Mouse (Mus musculus): ENCODE results near the gene Lin7b. TPM values are rescaled to one million over a fixed set of nuclear protein-coding genes. Genes with fewer than 3 reads are reported as not detected.
"Not testable (repeated sequence)": the region's sequence is repeated elsewhere in the genome, so short reads cannot be mapped to it uniquely, and the experiment has no call there.

The Lin7b gene
- polyA plus RNA-seq, 1 experiment from 2014 or later: 10.5 TPM

DNA sequence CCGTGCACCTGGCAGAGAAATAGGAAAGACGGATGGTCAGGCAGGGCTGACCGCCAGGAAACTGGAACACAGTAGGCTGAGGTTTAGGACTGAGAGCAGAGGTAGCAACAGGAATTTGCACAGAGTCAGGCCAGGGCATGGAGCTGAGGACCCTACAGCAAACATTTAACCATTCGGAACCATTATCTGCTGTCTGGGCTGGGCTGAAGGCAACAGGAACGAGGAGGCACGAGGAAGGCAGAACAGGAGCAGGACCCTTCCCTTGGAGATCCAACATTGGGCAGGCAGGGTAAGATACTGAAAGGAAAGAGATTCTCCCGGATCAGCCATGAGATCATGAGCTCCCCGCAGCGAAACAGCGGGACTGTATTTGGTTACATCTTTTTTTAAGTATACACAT is 37.5 kb upstream of the Lin7b start:
- Histone ChIP-seq H3K9me3 (no peaks in the 10 kb centered on the region), H3K27me3 (peaks cover 79% of the 10 kb centered on the region), H3K4me1 (peaks cover 12% of the 10 kb centered on the region), H3K36me3 (no peaks in the 10 kb centered on the region), H3K27ac (replicated peaks) (no peak overlapping the region), H3K4me3 (no peak overlapping the region), H3K9ac (replicated peaks) (no peak overlapping the region), H3K4me2 (replicated peaks) (no peak overlapping the region)
- 79% methylated on average over 10 of the region's 10 CpGs for WGBS
- no peak for ATAC-seq (replicated peaks)

DNA sequence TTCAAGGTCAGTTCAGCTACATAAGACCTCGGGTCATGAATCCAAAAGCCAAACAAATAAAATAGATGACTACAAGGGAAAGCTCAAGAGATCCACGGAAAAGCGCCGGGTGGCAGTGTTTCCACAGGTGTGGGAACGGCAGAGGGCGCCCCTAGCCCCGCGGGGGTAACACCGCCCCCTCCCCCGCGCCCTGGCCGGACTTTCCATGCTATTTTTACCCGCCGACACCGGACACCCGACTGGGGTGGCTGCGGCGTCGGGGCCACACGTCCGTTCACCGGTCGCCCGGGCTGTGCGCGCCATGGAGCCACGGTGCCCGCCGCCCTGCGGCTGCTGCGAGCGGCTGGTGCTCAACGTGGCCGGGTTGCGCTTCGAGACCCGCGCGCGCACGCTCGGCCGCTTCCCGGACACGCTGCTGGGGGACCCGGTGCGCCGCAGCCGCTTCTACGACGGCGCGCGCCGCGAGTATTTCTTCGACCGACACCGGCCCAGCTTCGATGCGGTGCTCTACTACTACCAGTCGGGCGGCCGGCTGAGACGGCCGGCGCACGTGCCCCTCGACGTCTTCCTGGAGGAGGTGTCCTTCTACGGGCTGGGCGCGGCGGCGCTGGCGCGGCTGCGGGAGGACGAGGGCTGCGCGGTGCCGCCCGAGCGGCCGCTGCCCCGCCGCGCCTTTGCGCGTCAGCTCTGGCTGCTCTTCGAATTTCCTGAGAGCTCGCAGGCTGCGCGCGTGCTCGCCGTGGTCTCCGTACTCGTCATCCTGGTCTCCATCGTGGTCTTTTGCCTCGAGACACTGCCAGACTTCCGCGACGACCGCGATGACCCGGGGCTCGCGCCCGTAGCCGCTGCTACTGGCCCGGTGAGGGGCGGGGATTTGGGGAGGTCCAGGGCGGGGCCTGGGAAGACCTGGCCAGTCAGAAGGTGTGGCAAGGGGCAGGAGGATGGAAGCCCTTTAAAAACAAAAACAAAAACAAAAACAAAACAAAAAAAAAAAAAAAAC is 36.1 kb upstream of the Lin7b start:
- H3K4me2 ChIP-seq (replicated peaks): peak overlapping the region; percentile 39
- peaks cover 67% of the 10 kb centered on the region for H3K27me3 ChIP-seq
- no peaks in the 10 kb centered on the region for H3K36me3 ChIP-seq
- H3K9me3 ChIP-seq: no peaks in the 10 kb centered on the region
- 2% methylated on average over 105 of the region's 114 CpGs for WGBS
- H3K27ac ChIP-seq (replicated peaks): no peak overlapping the region
- ATAC-seq (replicated peaks): no peak
- no peak overlapping the region; the same call in 1 of the 2 replicates for H3K9ac ChIP-seq (replicated peaks)
- H3K4me3 ChIP-seq: peak overlapping the region; percentile 35
- peaks cover 12% of the 10 kb centered on the region for H3K4me1 ChIP-seq

GRCm38 (mm10) chr7:45405091-45406075 is 35.0 kb upstream of the Lin7b start, which contains the start of gene Kcna7:
TSS of gene Kcna7 (plus strand) at chr7:45405653.
- Histone ChIP-seq H3K36me3 (no peaks in the 10 kb centered on the region), H3K4me2 (replicated peaks) (peak within 1 kb of the TSS; percentile 39), H3K27ac (replicated peaks) (no peak within 1 kb of the TSS), H3K9ac (replicated peaks) (no peak within 1 kb of the TSS; the same call in 1 of the 2 replicates), H3K27me3 (peaks cover 56% of the 10 kb centered on the region), H3K4me1 (peaks cover 12% of the 10 kb centered on the region), H3K9me3 (no peaks in the 10 kb centered on the region), H3K4me3 (peak within 1 kb of the TSS; percentile 35)
- WGBS: 9% methylated on average over 28 of the region's 28 CpGs
- ATAC-seq (replicated peaks): no peak; the same call in 1 of the 2 replicates

GRCm38 (mm10) chr7:45403532-45404261 is 33.3 kb upstream of the Lin7b start:
- Histone ChIP-seq H3K9me3 (no peaks in the 10 kb centered on the region), H3K36me3 (no peaks in the 10 kb centered on the region), H3K9ac (replicated peaks) (no peak overlapping the region), H3K4me3 (no peak overlapping the region), H3K27me3 (peaks cover 39% of the 10 kb centered on the region), H3K4me2 (replicated peaks) (no peak overlapping the region), H3K4me1 (peaks cover 12% of the 10 kb centered on the region), H3K27ac (replicated peaks) (no peak overlapping the region)
- WGBS: 45% methylated on average over 6 of the region's 6 CpGs
- no peak for ATAC-seq (replicated peaks)

- no peak overlapping the region for H3K4me2 ChIP-seq (replicated peaks)
- no peak overlapping the region for H3K4me3 ChIP-seq
- no peaks in the 10 kb centered on the region for H3K9me3 ChIP-seq
- WGBS: 75% methylated on average over 10 of the region's 10 CpGs
- no peak for ATAC-seq (replicated peaks)
- H3K27ac ChIP-seq (replicated peaks): no peak overlapping the region
- no peaks in the 10 kb centered on the region for H3K36me3 ChIP-seq
- peaks cover 18% of the 10 kb centered on the region for H3K27me3 ChIP-seq
- peaks cover 9% of the 10 kb centered on the region for H3K4me1 ChIP-seq
- H3K9ac ChIP-seq (replicated peaks): no peak overlapping the region
Measured at GRCm38 (mm10) chr7:45401521-45402085, 31.2 kb upstream of the Lin7b start.

DNA sequence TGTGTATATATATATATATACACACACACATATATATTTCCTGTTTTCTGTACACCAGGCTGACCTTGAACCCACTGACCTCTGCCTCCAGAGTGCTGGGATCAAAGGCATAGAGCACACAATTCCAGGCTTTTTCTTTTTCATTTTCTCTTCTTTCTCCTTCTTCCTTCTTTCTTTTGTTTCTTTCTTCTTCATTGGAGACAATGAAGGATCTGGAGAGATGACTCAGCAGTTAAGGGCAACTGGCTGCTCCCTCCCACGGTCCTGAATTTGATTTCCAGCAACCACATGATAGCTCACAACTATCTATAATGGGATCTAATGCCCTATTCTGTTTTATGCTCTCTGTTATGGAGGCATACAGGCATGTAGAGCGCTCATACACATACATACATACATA is 26.4 kb upstream of the Lin7b start:
- H3K4me1 ChIP-seq: peaks cover 26% of the 10 kb centered on the region
- H3K4me3 ChIP-seq: no peak overlapping the region
- 64% methylated on average over 2 of the region's 2 CpGs for WGBS
- no peaks in the 10 kb centered on the region for H3K9me3 ChIP-seq
- no peak for ATAC-seq (replicated peaks)
- no peak overlapping the region for H3K9ac ChIP-seq (replicated peaks)
- peaks cover 11% of the 10 kb centered on the region for H3K36me3 ChIP-seq
- H3K4me2 ChIP-seq (replicated peaks): no peak overlapping the region
- no peaks in the 10 kb centered on the region for H3K27me3 ChIP-seq
- H3K27ac ChIP-seq (replicated peaks): no peak overlapping the region

DNA sequence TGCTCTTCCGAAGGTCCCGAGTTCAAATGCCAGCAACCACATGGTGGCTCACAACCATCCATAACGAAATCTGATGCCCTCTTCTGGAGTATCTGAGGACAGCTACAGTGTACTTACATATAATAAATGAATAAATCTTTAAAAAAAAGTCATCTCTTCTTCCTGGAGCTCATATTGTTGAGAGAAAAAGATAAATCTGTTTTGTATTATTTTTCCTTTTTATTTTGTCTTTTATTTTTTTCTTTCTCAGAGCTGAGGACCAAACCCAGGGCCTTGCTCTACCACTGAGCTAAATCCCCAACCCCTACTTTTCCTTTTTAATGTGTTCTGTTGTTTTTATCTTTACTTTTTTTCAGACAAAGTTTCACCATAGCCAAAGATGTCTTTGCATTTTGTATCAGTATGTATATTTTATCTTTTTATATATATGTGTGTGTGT is 26.0 kb upstream of the Lin7b start:
- H3K4me3 ChIP-seq: peak overlapping the region; percentile 81
- H3K36me3 ChIP-seq: peaks cover 15% of the 10 kb centered on the region
- peak overlapping the region; percentile 88 for H3K27ac ChIP-seq (replicated peaks)
- ATAC-seq (replicated peaks): peak; percentile 44
- H3K4me2 ChIP-seq (replicated peaks): peak overlapping the region; percentile 60
- WGBS: 9% methylated on average over 3 of the region's 3 CpGs
- peak overlapping the region; percentile 41 for H3K9ac ChIP-seq (replicated peaks)
- peaks cover 26% of the 10 kb centered on the region for H3K4me1 ChIP-seq
- not testable (repeated sequence) for H3K27me3 ChIP-seq, H3K9me3 ChIP-seq

GRCm38 (mm10) chr7:45395578-45396336 is 25.4 kb upstream of the Lin7b start, which contains the start of gene Snrnp70:
TSS of gene Snrnp70 (minus strand) at chr7:45395742.
- peak within 1 kb of the TSS; percentile 80 for H3K4me2 ChIP-seq (replicated peaks)
- peak within 1 kb of the TSS; percentile 98 for H3K27ac ChIP-seq (replicated peaks)
- peak; percentile 98 for ATAC-seq (replicated peaks)
- no peaks in the 10 kb centered on the region for H3K27me3 ChIP-seq
- H3K4me3 ChIP-seq: peak within 1 kb of the TSS; percentile 81
- peak within 1 kb of the TSS; percentile 81 for H3K9ac ChIP-seq (replicated peaks)
- H3K9me3 ChIP-seq: no peaks in the 10 kb centered on the region
- under 1% methylated on average over 60 of the region's 60 CpGs for WGBS
- peaks cover 20% of the 10 kb centered on the region for H3K36me3 ChIP-seq
- H3K4me1 ChIP-seq: peaks cover 26% of the 10 kb centered on the region

- peaks cover 26% of the 10 kb centered on the region for H3K36me3 ChIP-seq
- H3K9me3 ChIP-seq: no peaks in the 10 kb centered on the region
- peak overlapping the region; percentile 81 for H3K9ac ChIP-seq (replicated peaks)
- no peaks in the 10 kb centered on the region for H3K27me3 ChIP-seq
- peak overlapping the region; percentile 81 for H3K4me3 ChIP-seq
- ATAC-seq (replicated peaks): peak; percentile 81
- WGBS: 0% methylated on average over 19 of the region's 20 CpGs
- peak overlapping the region; percentile 80 for H3K4me2 ChIP-seq (replicated peaks)
- H3K4me1 ChIP-seq: peaks cover 26% of the 10 kb centered on the region
- peak overlapping the region; percentile 98 for H3K27ac ChIP-seq (replicated peaks)
Measured at GRCm38 (mm10) chr7:45395129-45395541, 24.8 kb upstream of the Lin7b start.

- H3K27me3 ChIP-seq: no peaks in the 10 kb centered on the region
- peaks cover 97% of the 10 kb centered on the region for H3K36me3 ChIP-seq
- 84% methylated on average over 3 of the region's 3 CpGs for WGBS
- H3K4me1 ChIP-seq: no peaks in the 10 kb centered on the region
- ATAC-seq (replicated peaks): no peak
- H3K4me3 ChIP-seq: no peak overlapping the region
- no peak overlapping the region for H3K27ac ChIP-seq (replicated peaks)
- no peak overlapping the region for H3K4me2 ChIP-seq (replicated peaks)
- no peaks in the 10 kb centered on the region for H3K9me3 ChIP-seq
- H3K9ac ChIP-seq (replicated peaks): no peak overlapping the region
Measured at GRCm38 (mm10) chr7:45386077-45386476, 15.7 kb upstream of the Lin7b start.

Measured in forebrain, embryonic 15.5 days (tissue).